Mouse (Mus musculus) liver, embryonic 14.5 days (tissue): ENCODE data around the gene Atxn1. TPM values are rescaled to one million over a fixed set of nuclear protein-coding genes. Genes with fewer than 3 reads are reported as not detected.

Experiments used
- ATAC-seq: fragments of 200-750 bp; cut with Nextera tagmentation; 2 replicates; pipeline ENCODE4 v1.8.0; 2017; ENCODE audit warnings: moderate number of reproducible peaks, mild to moderate bottlenecking, moderate library complexity; ENCODE audit not compliant: insufficient read depth
- DNase-seq, 3 experiments: peaks; one replicate each; pipeline ENCODE4 v3.0.0-alpha.2; 2012 to 2013; ENCODE audit warnings: low read depth in 3 of 3, low spot score in 3 of 3
- H3K27ac ChIP-seq: fragments of 300-500 bp; sonication (generic); 2 replicates; pipeline ENCODE4 v1.5.1; 2014; ENCODE audit warnings: moderate library complexity, mild to moderate bottlenecking, control low read depth, inconsistent platforms
- H3K27me3 ChIP-seq: fragments of 300-500 bp; sonication (generic); 2 replicates; pipeline ENCODE4 v1.6.1; 2014; ENCODE audit warnings: mild to moderate bottlenecking, low read length, moderate library complexity; ENCODE audit not compliant: control insufficient read depth, insufficient read depth
- H3K36me3 ChIP-seq: fragments of 300-500 bp; sonication (generic); replicated peaks from 2 replicates; pipeline ENCODE4 v1.6.1; 2014; ENCODE audit warnings: low read depth; ENCODE audit not compliant: control insufficient read depth, insufficient read depth
- H3K4me1 ChIP-seq, 2 experiments: fragments of 200-500 bp in 1 of 2; fragments of 300-500 bp in 1 of 2; sonication (generic) in 1 of 2; replicated peaks; 2 replicates each; pipeline ENCODE4 v1.6.1; 2012 to 2014; ENCODE audit warnings: antibody characterized with exemption in 1 of 2, inconsistent platforms in 1 of 2, low read length in 1 of 2; ENCODE audit not compliant: control insufficient read depth in 2 of 2, insufficient read depth in 2 of 2
- H3K4me2 ChIP-seq: fragments of 300-500 bp; sonication (generic); 2 replicates; pipeline ENCODE4 v1.6.1; 2014; ENCODE audit warnings: low read depth, mild to moderate bottlenecking, control low read depth, moderate library complexity
- H3K4me3 ChIP-seq, 2 experiments: fragments of 200-500 bp in 1 of 2; fragments of 300-500 bp in 1 of 2; sonication (generic) in 1 of 2; 2 replicates each; pipeline ENCODE4 v1.5.1; 2012 to 2014; ENCODE audit warnings: low read depth in 2 of 2, low read length in 2 of 2, mild to moderate bottlenecking in 2 of 2, control low read depth in 1 of 2, inconsistent platforms in 1 of 2, moderate library complexity in 1 of 2; ENCODE audit not compliant: insufficient read depth in 1 of 2
- H3K9ac ChIP-seq: fragments of 300-500 bp; sonication (generic); replicated peaks from 2 replicates; pipeline ENCODE4 v1.6.1; 2014; ENCODE audit warnings: mild to moderate bottlenecking, control low read depth, moderate library complexity
- H3K9me3 ChIP-seq: fragments of 300-500 bp; sonication (generic); 2 replicates; pipeline ENCODE4 v1.6.1; 2016; ENCODE audit warnings: low read length, mixed read lengths; ENCODE audit not compliant: control insufficient read depth
- CTCF ChIP-seq: IDR thresholded peaks from 2 replicates; pipeline ENCODE4 v1.5.1; 2016; ENCODE audit warnings: antibody characterized with exemption, low read depth, control low read depth
- EP300 ChIP-seq: IDR thresholded peaks from 2 replicates; pipeline ENCODE4 v1.6.1; 2016; ENCODE audit warnings: antibody characterized with exemption, low read depth
- WGBS: fragments of 180-500 bp; shearing (Covaris S2); extraction: QIAGEN DNeasy Blood & Tissue Kit; methylation state at CpG from one replicate; pipeline ENCODE4 v1.1.7; 2014; ENCODE audit not compliant: insufficient replicate concordance; 5-methylcytosine and 5-hydroxymethylcytosine counted together
- polyA plus RNA-seq, 2 experiments: library from polyadenylated mRNA; depleted of rRNA in 1 of 2; stranded (reverse) in 1 of 2; unstranded in 1 of 2; fragments of >200 nt; fragmentation: Nextera tagmentation in 1 of 2; extraction: Ambion mirVana in 1 of 2; gene quantifications; 2 replicates each; pipeline versions ENCODE4 v1.2.1 to v1.2.3; 2012 to 2014

Gene Atxn1
- polyA plus RNA-seq, 2 experiments, result 1.0 to 1.2 TPM

DNA sequence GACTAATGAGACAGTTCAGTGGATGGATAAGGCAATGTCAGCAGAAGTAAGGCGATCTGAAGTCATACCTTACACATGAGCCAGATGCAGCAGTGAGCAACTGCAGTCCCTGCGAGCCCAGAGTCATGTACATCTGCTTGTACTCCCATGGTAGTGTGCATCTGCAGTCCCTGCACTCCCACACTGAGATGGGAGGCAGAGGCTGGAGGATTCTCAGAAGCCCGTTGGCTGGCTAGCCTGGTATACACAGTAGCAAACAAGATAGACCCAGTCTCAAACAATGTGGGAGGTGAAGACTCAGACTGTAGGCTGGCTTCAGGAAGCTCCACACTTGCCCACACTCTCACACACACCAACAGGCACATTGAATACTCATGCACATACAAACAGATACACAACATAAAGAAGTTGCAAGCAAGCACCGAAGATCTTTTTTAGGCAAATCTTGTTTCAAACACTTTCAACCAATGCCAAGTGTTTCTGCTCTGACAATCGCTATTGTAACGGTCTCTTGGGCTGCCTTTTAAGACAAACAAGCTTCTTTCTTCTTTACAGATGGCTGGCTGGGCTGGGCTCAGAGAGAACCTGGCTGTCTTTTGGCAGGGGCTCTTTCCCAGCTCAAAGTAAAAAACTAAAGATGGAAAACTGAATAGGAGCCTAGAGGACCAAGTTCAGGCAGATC lies 89.0 kb downstream of the Atxn1 start:
- Histone ChIP-seq H3K27ac (no peak overlapping the region), H3K9me3 (no peaks in the 10 kb centered on the region), H3K9ac (no peak overlapping the region), H3K27me3 (no peaks in the 10 kb centered on the region), H3K4me3 (no peak overlapping the region), H3K4me1 (peaks cover 0 to 7% of the 10 kb centered on the region in 2 experiments; a peak in 3 of 4 replicates), H3K36me3 (no peaks in the 10 kb centered on the region), H3K4me2 (no peak overlapping the region)
- DNase-seq (no peak), ATAC-seq (no peak)
- 74% methylated on average over 6 of the region's 6 CpGs for WGBS
- no peak for TF ChIP-seq EP300
- TF ChIP-seq CTCF, result no peak

DNA sequence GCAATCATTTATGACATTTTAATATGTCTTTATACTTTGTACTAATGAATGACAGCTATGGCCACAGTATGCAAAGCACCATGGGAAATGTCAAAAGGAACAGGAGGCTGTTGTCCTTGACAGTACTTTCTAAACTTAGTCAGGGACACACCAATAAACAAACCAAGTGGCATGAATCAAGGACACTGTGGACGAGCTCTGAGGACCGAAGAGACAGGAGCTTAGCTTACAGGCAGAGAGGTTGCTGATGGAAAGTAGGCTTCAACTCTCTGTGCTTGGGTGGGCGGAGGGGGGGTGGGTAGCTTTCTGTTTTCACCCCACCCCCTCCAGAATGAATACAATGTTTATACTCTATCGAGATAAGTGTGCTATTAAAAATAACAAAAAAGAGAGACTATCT lies 90.6 kb downstream of the Atxn1 start:
- Histone ChIP-seq H3K4me2 (no peak overlapping the region), H3K27me3 (no peaks in the 10 kb centered on the region), H3K36me3 (no peaks in the 10 kb centered on the region), H3K4me1 (peaks cover 0 to 7% of the 10 kb centered on the region in 2 experiments; a peak in 3 of 4 replicates), H3K4me3 (no peak overlapping the region), H3K27ac (no peak overlapping the region), H3K9ac (no peak overlapping the region), H3K9me3 (no peaks in the 10 kb centered on the region)
- WGBS, result 79% methylated on average over 4 of the region's 4 CpGs
- DNase-seq, result no peak
- no peak for TF ChIP-seq EP300
- TF ChIP-seq CTCF, result no peak
- ATAC-seq, result no peak

DNA sequence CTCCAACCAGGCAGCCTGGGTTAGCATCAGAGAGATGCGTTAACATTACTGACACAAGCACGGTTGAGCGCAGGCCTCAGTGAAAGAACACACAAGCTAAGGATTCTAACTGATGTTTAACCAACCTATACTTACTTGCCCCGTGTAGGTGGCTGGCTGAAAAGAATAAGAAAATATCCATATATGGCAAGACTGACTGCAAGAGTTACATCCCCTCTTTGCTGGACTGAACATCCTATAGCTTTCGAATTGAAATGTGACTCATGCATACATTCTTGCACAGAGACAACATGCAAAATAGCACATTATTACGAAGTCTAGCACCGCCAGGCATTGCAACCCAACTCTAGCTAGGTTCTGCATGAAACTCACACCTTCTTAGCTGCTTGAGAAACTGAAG lies 91.8 kb downstream of the Atxn1 start:
- Histone ChIP-seq H3K4me2 (no peak overlapping the region), H3K27me3 (no peaks in the 10 kb centered on the region), H3K9me3 (no peaks in the 10 kb centered on the region), H3K4me1 (peaks cover 3 to 14% of the 10 kb centered on the region in 2 experiments), H3K9ac (no peak overlapping the region), H3K4me3 (no peak overlapping the region), H3K27ac (no peak overlapping the region), H3K36me3 (no peaks in the 10 kb centered on the region)
- TF ChIP-seq CTCF (no peak), EP300 (no peak)
- 82% methylated on average over 7 of the region's 7 CpGs for WGBS
- DNase-seq (no peak), ATAC-seq (no peak)

DNA sequence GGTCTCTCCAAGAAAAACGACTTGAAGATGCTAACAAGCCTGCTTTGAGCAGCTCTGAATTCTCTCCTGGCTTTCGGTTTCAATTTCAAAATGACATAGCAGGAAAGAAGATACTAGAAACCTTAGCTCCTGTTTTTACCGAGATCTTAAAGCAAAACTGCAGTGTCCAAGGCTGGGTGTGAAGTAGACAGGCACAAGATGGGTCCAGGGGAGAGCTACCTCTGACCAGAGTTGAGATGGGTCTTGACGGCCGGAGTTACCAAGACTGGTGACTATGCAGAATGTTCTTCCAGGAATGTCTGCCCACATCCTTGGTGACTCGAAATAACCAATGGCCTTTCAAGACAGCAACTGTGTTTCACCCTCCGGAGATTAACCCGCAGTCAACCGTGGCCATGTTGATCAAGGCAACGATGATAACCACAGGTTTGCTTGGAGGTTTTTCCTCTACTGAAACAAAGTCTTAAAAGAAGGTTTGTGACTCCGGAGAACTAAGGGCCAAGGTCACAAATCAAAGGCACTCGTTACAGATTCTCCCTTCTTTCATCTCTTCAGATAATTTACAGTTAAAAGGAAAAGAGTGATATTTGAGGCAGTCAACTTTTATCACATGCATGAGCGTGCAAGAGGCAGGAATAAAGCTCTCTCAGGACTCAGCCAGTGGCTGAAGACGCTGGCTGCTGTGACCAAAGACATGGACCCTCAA lies 92.6 kb downstream of the Atxn1 start:
- TF ChIP-seq CTCF (no peak), EP300 (no peak)
- Histone ChIP-seq H3K36me3 (no peaks in the 10 kb centered on the region), H3K27me3 (no peaks in the 10 kb centered on the region), H3K9ac (peak overlapping the region; percentile 12; the same call in 1 of the 2 replicates), H3K9me3 (no peaks in the 10 kb centered on the region), H3K4me1 (peaks cover 7 to 19% of the 10 kb centered on the region in 2 experiments), H3K27ac (no peak overlapping the region), H3K4me2 (peak overlapping the region; percentile 34), H3K4me3 (no peak overlapping the region)
- DNase-seq, result no peak
- no peak for ATAC-seq
- WGBS, result 54% methylated on average over 14 of the region's 14 CpGs

DNA sequence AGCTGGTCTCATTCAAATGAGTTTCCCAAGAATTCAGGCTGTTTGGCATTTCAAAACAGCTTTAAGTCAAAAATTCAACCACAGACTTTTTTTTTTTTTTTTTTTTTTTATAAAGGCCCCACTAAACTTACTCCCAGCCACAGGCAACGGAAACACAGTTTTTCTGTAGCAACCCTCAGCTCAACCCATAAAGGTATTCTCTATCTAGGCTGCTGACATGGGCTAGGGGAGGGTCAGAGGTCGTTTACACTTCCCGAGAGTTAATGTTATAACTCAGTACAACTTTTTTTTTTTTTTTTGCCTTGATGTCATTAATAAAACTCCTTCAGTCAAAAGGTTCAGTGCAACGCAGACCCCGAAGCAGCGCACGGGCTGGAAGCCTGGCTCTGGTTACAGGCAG lies 93.3 kb downstream of the Atxn1 start:
- TF ChIP-seq CTCF (no peak), EP300 (no peak)
- 73% methylated on average over 7 of the region's 7 CpGs for WGBS
- Histone ChIP-seq H3K9me3 (no peaks in the 10 kb centered on the region), H3K36me3 (no peaks in the 10 kb centered on the region), H3K4me2 (peak overlapping the region; percentile 34), H3K27me3 (no peaks in the 10 kb centered on the region), H3K4me1 (peaks cover 13 to 24% of the 10 kb centered on the region in 2 experiments), H3K4me3 (no peak overlapping the region), H3K27ac (no peak overlapping the region), H3K9ac (no peak overlapping the region)
- ATAC-seq, result no peak
- no peak for DNase-seq
